9 mouse cellular contexts compared by ENCODE assay signal in genomic region chr3:152266036-152266421, GRCm38 (mm10). TPM values are rescaled to one million over a fixed set of nuclear protein-coding genes. Genes with fewer than 3 reads are reported as not detected.
DNase-seq lines count a peak whose midpoint lies in the region; ATAC-seq and TF ChIP-seq lines count a peak whose summit lies in the region.
"Had no signal": no experiment of that assay in that cellular context is flagged by ENCODE, and none has a peak within 500 bp of the region (broad histone marks: within the 10 kb centered on the region; RNA-seq: fewer than 3 reads in every experiment).

Nexn (minus strand) TSS chr3:152266350.

- H3K36me3 ChIP-seq in kidney, adult 2 months (ENCODE audit: control insufficient read depth, insufficient read depth, low read length) = no peaks in the 10 kb centered on the region
- no peaks in the 10 kb centered on the region for H3K36me3 ChIP-seq in embryonic facial prominence, embryonic 15.5 days

- WGBS in kidney, adult 2 months = 14% methylated on average over 13 of the region's 13 CpGs
- 5% methylated on average over 13 of the region's 13 CpGs for WGBS in embryonic facial prominence, embryonic 15.5 days

- H3K9ac ChIP-seq in embryonic facial prominence, embryonic 15.5 days = peak within 1 kb of the TSS; percentile 70

- no peaks in the 10 kb centered on the region for H3K9me3 ChIP-seq in embryonic facial prominence, embryonic 15.5 days (replicated peaks)

- H3K4me3 ChIP-seq in kidney, adult 2 months (ENCODE audit: insufficient read depth, low read depth, low read length) = peak within 1 kb of the TSS; percentile 48
- H3K4me3 ChIP-seq in embryonic facial prominence, embryonic 15.5 days (replicated peaks) = peak within 1 kb of the TSS; percentile 56

- ATAC-seq in embryonic facial prominence, embryonic 15.5 days (ENCODE audit: insufficient number of reproducible peaks, low FRiP score, low TSS enrichment, low read depth) = no peak
- 0 out of 2 replicates have a peak, but pooled peaks have one; percentile 3 for ATAC-seq in megakaryocyte-erythroid progenitor cell, adult 5-6 weeks (replicated peaks; ENCODE audit: low FRiP score, low TSS enrichment, poor library complexity, severe bottlenecking)

- intact Hi-C loops in heart, postnatal 25 days (cut with DNase I) = loop anchor here (10.0 kb wide), 1 partner anchor 489 kb away; no protein-coding TSS in a partner anchor

- no peak for TF ChIP-seq POLR2A in kidney, adult 2 months (IDR thresholded peaks at IDR 0.05; ENCODE audit: low read depth, low read length)

- no peaks in the 10 kb centered on the region for H3K4me1 ChIP-seq in kidney, adult 2 months (ENCODE audit: control insufficient read depth, insufficient read depth, low read length)
- H3K4me1 ChIP-seq in embryonic facial prominence, embryonic 15.5 days = peaks cover 15% of the 10 kb centered on the region

- no peak for DNase-seq in kidney, adult 2 months
- DNase-seq in kidney, postnatal 25 days = no peak
- DNase-seq in heart, postnatal 25 days (ENCODE audit: low spot score) = no peak
- no peak for DNase-seq in cerebellum, adult 9-11 months
- no peak for DNase-seq in thymus, postnatal 10 days (ENCODE audit: low spot score in 2 of 2)
- no peak for DNase-seq in frontal cortex, postnatal 10 days (ENCODE audit: low spot score in 2 of 2)

- H3K27me3 ChIP-seq in kidney, adult 2 months (replicated peaks; ENCODE audit: control insufficient read depth, insufficient read depth, low read length) = no peaks in the 10 kb centered on the region
- H3K27me3 ChIP-seq in embryonic facial prominence, embryonic 15.5 days = peaks cover 20% of the 10 kb centered on the region
- H3K27me3 ChIP-seq: CH12.LX had no signal

- H3K4me2 ChIP-seq in embryonic facial prominence, embryonic 15.5 days (replicated peaks) = peak within 1 kb of the TSS; percentile 89

- peak within 1 kb of the TSS; percentile 8 for H3K27ac ChIP-seq in kidney, adult 2 months (ENCODE audit: insufficient read depth, low read depth, low read length)
- H3K27ac ChIP-seq in embryonic facial prominence, embryonic 15.5 days (replicated peaks) = peak within 1 kb of the TSS; percentile 65

- no peak for TF ChIP-seq CTCF in kidney, adult 2 months (conservative IDR thresholded peaks at IDR 0.05; ENCODE audit: insufficient read depth, insufficient read length, low read depth, low read length)

RNA-seq across cellular contexts. Expression of gene Nexn, which starts in this region (rescaled TPM):
- 0.11 and 0.38 TPM in 2 replicates for polyA plus RNA-seq in kidney, adult 2 months (2012; rRNA removed)
- 23.5 and 27.2 TPM in 2 replicates for polyA plus RNA-seq in embryonic facial prominence, embryonic 15.5 days (2015; fragmentation: Nextera tagmentation; extraction: Ambion mirVana)
- 100 to 1,000 TPM; 324 to 334 TPM for total RNA-seq in heart, postnatal 25 days (2021)
- total RNA-seq in megakaryocyte-erythroid progenitor cell, adult 5-6 weeks (2014; fragmentation: Nextera tagmentation) = not detected in 2 replicates
- 1.3 and 1.8 TPM in 2 replicates for total RNA-seq in megakaryocyte-erythroid progenitor cell, adult 5-6 weeks (2017)

Comparison
In these comparisons a context has a peak if more than half of its experiments do, and no peak if none do; other contexts are left out.
1. RNA of gene Nexn (total RNA-seq): 324 to 334 TPM in heart, postnatal 25 days; 1.3 to 1.8 TPM in megakaryocyte-erythroid progenitor cell, adult 5-6 weeks; every median in the first group is over 100 times any median in the second.
2. RNA of gene Nexn (polyA plus RNA-seq): 23.5 to 27.2 TPM in embryonic facial prominence, embryonic 15.5 days; 0.11 to 0.38 TPM in kidney, adult 2 months; every median in the first group is over 10 times any median in the second.